Mouse (Mus musculus): ENCODE measurements around the gene Bbx.

DNA sequence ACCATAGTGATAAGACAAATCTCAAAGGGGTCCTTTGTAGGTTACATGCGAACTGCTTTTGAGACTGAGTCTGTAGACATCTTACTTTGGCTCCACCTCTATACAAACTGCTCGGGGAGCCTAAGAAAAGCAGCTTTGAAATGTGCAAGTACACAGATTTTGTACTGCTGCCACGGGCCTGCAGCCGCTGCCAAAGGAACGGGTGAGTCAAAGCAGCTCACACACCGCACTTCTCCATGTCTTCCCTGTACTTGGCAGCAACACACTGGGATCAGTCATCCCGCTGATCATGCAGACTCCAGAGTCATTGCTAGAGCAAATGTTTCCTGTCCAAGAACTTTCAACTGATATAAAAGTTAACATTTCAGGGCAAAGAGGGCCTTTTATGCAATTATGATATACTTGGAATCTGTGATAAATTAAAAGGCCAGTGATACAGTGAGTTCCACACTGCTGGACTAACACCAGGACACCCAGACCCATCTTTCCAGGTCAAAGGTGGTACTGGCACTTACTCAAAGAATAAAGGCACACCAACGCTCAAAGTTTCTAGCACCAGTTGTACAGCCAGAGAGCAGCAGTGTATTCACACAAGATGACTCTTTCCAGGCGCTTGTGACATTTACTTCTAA lies 122.7 kb downstream of the Bbx start:
- TF ChIP-seq CTCF (IDR thresholded peaks at IDR 0.05; ENCODE audit: extremely low read depth, insufficient read depth, low read length), result no peak
- no peak for TF ChIP-seq POLR2A (IDR thresholded peaks at IDR 0.05; ENCODE audit: extremely low read depth, insufficient read depth, low read length)
